Mouse (Mus musculus) liver, adult 2 months (tissue): ENCODE data around the gene Utp14a.

Source experiments
- CTCF ChIP-seq: fragments of 200-500 bp; IDR thresholded peaks from 2 replicates; pipeline ENCODE4 v1.5.1; 2011; ENCODE audit warnings: low read depth, low read length, control low read depth
- POLR2A ChIP-seq: fragments of 200-500 bp; IDR thresholded peaks from 2 replicates; pipeline ENCODE4 v1.6.1; 2011; ENCODE audit warnings: low read length, control low read depth; ENCODE audit not compliant: insufficient read depth; ENCODE audit errors: extremely low read depth

DNA sequence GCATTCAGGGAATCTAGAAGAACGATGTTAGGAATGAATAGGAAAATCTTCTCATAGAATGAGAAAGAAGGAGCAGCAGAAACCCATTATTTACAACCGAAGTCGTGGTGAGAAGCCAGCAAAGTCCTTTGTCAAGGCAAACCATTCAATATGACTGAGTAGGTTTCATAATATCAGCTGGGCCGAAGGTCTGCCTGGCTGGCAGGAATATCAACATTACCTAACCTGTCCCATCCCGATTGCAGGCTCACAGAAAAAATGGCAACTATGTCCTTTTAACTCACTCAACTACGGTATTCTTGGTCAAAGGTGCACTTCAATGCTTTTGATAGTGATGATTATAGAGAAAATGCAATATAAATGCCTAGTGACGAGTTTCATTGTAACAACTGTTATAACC is 30.4 kb upstream of the Utp14a start:
- no peak for TF ChIP-seq POLR2A
- TF ChIP-seq CTCF: no peak
